Mouse (Mus musculus) gastrocnemius, postnatal 14 days (tissue): ENCODE measurements around the gene Supt20. TPM values are rescaled to one million over a fixed set of nuclear protein-coding genes. Genes with fewer than 3 reads are reported as not detected.
"Not testable (repeated sequence)": the region's sequence is repeated elsewhere in the genome, so short reads cannot be mapped to it uniquely, and the experiment has no call there.

ENCODE experiments used
- DNase-seq: peaks from one replicate; pipeline ENCODE4 v3.0.0; 2021; ENCODE audit warnings: mixed read lengths
- intact Hi-C: fragments of 180-260 bp; cut with DNase I; formaldehyde crosslinking; loops from one replicate; pipeline ENCODE4 v1.15.1; 2025; ENCODE audit warnings: low total_unique reads
- total RNA-seq, 2 experiments: library from RNA; stranded (reverse); gene quantifications; 2 replicates each; pipeline ENCODE4 v1.2.3; 2021

Gene Supt20
- total RNA-seq, 2 experiments from 2014 or later, result 13.3 to 15.0 TPM

- no peak for DNase-seq
- intact Hi-C loops, result loop anchor here (5.0 kb wide), 1 partner anchor 332 kb away; no protein-coding TSS in a partner anchor
Measured at GRCm38 (mm10) chr3:54689091-54689490, 3.5 kb upstream of the Supt20 start.

GRCm38 (mm10) chr3:54693056-54693415, 429 bp downstream of the Supt20 start:
- intact Hi-C loops, result no loop called here

DNA sequence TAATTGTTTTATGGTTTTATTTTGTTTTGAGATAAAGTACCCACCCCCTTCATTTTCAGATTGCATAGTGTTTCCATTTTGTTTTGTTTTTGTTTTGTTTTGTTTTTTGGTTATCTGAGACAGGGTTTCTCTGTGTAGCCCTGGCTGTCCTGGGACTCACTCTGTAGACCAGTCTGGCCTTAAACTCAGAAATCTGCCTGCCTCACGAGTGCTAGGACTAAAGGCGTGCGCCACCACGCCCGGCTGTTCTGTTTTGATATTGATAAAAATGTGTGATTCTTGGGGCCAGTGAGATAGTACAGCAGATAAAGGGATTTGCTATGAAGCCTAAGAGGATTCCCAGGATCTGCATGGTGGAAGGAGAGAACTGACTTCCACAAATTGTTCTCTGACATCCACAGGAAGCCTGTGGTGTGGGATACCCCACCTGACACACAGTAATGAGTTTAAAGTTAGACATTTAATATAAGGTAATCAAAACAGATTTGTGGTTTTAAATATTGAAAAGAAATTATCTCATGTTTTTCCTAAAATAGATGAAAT, 7.2 kb downstream of the Supt20 start:
- intact Hi-C loops, result no loop called here
- DNase-seq, result no peak

More at GRCm38 (mm10) chr3:54693056-54693415, 429 bp downstream of the Supt20 start:
- DNase-seq, result no peak

- DNase-seq, intact Hi-C loops: not testable (repeated sequence)
Measured at GRCm38 (mm10) chr3:54704106-54704505, 11.5 kb downstream of the Supt20 start.

GRCm38 (mm10) chr3:54708972-54709371, 16.4 kb downstream of the Supt20 start:
- intact Hi-C loops, result no loop called here
- no peak for DNase-seq

DNA sequence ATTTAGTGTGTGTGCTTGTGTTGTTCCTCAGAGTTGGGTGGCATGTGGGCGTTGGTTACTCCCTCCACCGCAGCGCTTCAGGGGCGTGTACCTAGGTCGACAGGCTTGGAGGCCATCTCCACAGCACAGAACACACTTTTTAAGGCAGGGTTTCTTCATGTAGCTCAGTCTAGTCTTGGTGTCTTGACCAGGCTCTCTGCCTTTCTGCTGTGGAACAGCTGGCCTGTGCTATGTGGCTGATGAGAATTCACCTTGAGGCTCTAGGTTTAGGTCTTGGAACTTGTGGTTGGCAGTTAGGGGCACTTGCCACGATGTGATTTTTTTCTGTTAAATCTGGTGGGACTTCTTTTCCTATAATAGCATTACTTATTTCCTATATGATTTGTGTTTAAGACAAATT, 21.6 kb downstream of the Supt20 start, which contains the start of gene Gm21958:
TSS of gene Gm21958 (minus strand) at position 101 of the 400 bp plus-strand sequence.
- DNase-seq, result no peak
- intact Hi-C loops, result no loop called here

DNA sequence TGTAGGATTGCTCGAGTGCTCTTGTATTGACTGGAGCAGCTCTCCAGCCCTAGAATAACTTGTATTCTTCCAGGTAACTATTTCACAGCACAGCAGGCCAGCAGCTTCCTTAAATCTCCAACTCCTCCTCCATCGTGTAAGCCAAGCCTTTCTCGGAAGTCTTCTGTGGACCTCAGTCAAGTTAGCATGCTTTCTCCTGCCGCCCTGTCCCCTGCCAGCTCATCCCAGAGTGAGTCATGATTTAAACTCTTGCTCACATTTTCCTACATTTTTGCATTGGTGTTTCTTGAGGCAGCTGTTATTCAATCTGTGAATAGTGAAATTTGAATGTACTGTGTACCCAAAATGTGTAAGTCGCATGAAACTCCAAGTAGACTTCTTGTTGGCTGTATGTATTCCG, 22.9 kb downstream of the Supt20 start:
- no peak for DNase-seq
- intact Hi-C loops, result no loop called here

DNA sequence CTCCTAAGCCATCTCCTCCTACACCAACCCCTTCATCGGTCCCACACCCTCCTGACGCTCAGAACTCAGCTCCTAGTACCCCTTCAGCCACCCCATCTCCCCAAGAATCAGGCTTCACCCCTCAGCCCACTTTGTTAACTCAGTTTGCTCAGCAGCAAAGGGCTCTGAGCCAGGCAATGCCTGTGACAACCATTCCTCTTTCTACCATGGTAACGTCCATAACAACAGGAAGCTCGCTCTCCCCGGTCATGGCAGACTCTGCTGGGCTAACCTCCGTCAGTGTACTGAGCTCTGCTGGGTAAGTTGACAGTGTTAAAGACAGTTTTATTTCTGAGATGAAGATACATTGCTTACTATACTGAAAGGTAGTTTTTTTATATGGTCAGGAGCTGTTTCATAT, 24.7 kb downstream of the Supt20 start:
- no peak for DNase-seq
- intact Hi-C loops, result no loop called here

- intact Hi-C loops, result no loop called here
- no peak for DNase-seq
Measured at GRCm38 (mm10) chr3:54718947-54719346, 26.3 kb downstream of the Supt20 start.

GRCm38 (mm10) chr3:54723741-54724500, 31.3 kb downstream of the Supt20 start:
- intact Hi-C loops, result no loop called here
- no peak for DNase-seq

GRCm38 (mm10) chr3:54725344-54725743, 32.7 kb downstream of the Supt20 start:
- intact Hi-C loops, result no loop called here

DNA sequence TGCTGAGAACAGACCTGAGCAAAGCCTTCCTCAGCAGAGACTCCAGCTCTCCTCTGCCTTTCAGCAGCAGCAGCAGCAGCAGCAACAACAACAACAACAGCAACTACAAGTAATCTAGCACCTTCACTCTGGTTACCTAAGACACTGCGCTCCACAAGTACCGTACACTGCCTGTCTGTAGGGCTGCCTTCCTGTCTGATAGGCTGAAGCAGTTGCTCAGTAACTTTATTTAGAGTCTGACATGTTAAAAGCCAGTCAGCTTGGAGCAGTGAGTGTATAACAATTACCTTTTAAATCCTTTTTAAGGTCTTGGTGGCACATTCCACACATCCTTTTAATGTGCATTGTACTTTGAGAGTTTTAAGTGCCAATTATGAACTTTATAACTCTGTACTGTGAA, 35.0 kb downstream of the Supt20 start:
- no peak for DNase-seq

More at GRCm38 (mm10) chr3:54725344-54725743, 32.7 kb downstream of the Supt20 start:
- no peak for DNase-seq

DNA sequence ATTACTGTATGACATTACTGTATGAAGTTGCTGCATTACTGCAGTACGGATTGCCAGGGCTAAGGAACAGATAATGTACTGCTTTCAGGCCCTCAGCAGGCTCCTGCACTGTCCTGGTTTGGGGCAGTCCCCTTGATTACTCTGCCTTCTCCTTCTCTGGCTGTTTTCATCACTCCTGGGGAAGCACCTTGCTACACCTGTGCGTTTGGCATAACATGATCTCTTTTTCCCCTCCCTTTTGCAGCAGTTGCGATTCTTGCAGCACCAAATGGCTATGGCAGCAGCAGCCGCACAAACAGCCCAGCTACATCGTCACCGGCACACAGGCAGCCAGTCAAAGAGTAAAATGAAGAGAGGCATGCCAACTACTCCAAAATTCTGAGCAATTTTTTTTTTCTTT, 35.5 kb downstream of the Supt20 start:
- intact Hi-C loops, result no loop called here
- no peak for DNase-seq

More for the DNA sequence above, 35.0 kb downstream of the Supt20 start:
- intact Hi-C loops, result no loop called here

GRCm38 (mm10) chr3:54731626-54732150, 39.1 kb downstream of the Supt20 start:
- intact Hi-C loops, result no loop called here
- no peak for DNase-seq

- no peak for DNase-seq
- intact Hi-C loops, result no loop called here
Measured at GRCm38 (mm10) chr3:54732371-54732770, 39.8 kb downstream of the Supt20 start.

- peak; percentile 89 for DNase-seq
- intact Hi-C loops, result loop anchor here (5.0 kb wide), 1 partner anchor 333 kb away; no protein-coding TSS in a partner anchor
Measured at GRCm38 (mm10) chr3:54734411-54735246, 42.0 kb downstream of the Supt20 start.

- intact Hi-C loops, result loop anchor here (5.0 kb wide), 1 partner anchor 332 kb away; no protein-coding TSS in a partner anchor
- peak; percentile 90 for DNase-seq
Measured at GRCm38 (mm10) chr3:54735247-54736046, 42.8 kb downstream of the Supt20 start, which contains the start of the genes Exosc8 and Alg5. Gene Exosc8, minus strand, starts transcription at chr3:54735393. Gene Alg5, plus strand, starts transcription at chr3:54735539.

DNA sequence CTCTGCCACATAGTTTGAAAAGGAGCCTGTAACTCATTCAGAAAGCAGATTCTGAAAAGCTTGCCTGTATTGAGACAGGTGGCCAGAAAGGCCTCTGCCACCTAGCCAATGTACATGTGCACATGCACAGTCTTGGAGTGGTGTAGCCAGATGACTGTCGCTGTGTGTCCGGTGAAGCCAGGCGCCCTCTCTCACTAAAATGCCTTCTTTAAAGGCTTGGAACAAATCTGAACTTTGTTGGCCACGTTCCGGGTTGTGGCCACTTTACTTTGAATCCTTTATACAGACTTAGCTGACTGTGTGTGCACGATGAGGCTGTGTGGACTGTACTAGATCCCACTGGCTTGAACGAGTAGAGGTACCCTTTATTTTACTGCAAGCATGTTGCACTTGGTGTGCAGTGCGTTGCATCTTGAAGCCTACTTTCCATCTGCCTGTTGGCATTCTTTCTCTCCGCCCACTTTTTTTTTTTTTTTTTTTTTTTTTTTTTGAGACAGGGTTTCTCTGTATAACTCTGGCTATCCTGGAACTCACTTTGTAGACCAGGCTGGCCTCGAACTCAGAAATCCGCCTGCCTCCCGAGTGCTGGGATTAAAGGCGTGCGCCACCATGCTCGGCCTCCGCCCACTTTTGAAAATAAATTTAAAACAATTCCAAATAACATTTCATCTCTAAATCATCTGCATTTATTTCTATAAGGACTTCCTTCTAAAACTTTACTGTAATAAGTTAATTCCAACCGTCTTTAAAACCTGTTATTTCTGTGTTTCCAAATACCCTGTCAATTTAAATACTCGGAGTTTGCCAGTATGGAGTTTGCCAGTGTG, 43.7 kb downstream of the Supt20 start:
- intact Hi-C loops, result loop anchor here (5.0 kb wide), 1 partner anchor 331 kb away; no protein-coding TSS in a partner anchor
- no peak for DNase-seq
